Mouse (Mus musculus) retina, embryonic 14.5 days (tissue): ENCODE measurements around the gene Tln1.

Source experiments
- DNase-seq: peaks from one replicate; pipeline ENCODE4 v3.0.0-alpha.2; 2015; ENCODE audit warnings: low spot score

Tln1 gene

GRCm38 (mm10) chr4:43547160-43547559 lies 15.3 kb downstream of the Tln1 start:
- DNase-seq: no peak

GRCm38 (mm10) chr4:43546375-43547047 lies 16.0 kb downstream of the Tln1 start:
- no peak for DNase-seq

DNA sequence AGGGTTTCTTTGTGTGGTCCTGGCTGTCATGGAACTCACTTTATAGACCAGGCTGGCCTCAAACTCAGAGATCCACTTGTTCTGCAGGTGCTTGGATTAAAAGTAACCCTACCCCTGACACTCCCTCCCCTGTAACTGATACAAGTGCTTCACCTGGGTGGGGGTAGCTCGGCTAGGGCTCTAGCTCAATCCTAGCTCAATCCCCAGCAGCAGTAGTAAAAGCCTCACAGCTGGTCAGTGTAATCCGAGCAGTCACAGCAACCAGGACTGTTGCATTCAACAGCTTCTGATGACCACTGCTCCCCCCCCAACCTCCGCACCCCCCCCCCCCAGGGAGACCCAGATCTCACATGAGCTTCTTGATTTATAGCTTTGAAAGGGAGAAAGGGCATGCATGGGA lies 20.4 kb downstream of the Tln1 start:
- DNase-seq: no peak

- DNase-seq: no peak
Observed at GRCm38 (mm10) chr4:43536031-43536430, 26.5 kb downstream of the Tln1 start.

GRCm38 (mm10) chr4:43535628-43536027 lies 26.9 kb downstream of the Tln1 start:
- DNase-seq: no peak

DNA sequence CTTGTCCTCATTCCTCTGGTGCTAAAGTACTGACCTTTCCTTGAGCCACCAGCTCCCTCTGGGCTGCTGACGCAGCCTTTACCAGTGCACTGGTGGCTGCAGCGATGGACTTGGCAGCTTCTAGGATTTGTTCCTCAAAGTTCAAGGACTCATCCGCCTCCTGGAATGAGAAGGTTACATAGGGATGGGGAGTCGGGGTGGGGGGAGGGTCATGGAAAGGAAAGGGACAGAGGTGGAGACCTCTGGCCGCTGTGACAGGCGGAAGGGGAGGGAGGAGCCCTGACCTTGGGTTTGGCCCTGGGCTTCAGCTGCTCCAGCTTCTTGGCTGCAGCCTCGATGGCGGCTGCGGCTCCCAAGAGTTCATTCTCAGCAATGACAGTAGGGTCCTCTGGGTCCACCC lies 29.2 kb downstream of the Tln1 start:
- no peak for DNase-seq

DNA sequence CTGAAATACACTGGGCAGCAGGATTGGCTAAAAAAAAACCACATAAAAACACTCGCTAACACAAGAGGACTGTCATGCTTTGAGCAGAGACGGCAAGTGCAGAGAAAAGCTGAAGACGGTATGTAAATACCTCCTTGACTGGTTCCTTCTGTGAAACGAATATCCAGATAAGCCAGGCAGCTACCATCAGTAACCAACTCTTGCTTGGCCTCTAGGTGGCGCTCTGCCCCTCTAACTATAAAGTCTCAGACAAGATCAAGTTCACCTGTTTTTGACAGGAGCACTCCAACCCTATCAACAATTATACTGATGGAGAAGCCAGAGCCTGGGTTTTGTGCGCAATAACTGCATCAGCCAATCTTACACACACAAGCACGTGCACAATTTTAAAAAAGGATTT lies 31.9 kb downstream of the Tln1 start:
- peak; percentile 79 for DNase-seq

- DNase-seq: peak; percentile 31
Observed at GRCm38 (mm10) chr4:43530081-43530501, 32.4 kb downstream of the Tln1 start.

- no peak for DNase-seq
Observed at GRCm38 (mm10) chr4:43528487-43528886, 34.0 kb downstream of the Tln1 start.

- DNase-seq: no peak
Observed at GRCm38 (mm10) chr4:43527880-43528279, 34.6 kb downstream of the Tln1 start.

GRCm38 (mm10) chr4:43519956-43520355 lies 42.5 kb downstream of the Tln1 start:
- DNase-seq: peak; percentile 91

GRCm38 (mm10) chr4:43519551-43519950 lies 42.9 kb downstream of the Tln1 start:
- no peak for DNase-seq

- DNase-seq: no peak
Observed at GRCm38 (mm10) chr4:43515764-43516708, 46.5 kb downstream of the Tln1 start.

DNA sequence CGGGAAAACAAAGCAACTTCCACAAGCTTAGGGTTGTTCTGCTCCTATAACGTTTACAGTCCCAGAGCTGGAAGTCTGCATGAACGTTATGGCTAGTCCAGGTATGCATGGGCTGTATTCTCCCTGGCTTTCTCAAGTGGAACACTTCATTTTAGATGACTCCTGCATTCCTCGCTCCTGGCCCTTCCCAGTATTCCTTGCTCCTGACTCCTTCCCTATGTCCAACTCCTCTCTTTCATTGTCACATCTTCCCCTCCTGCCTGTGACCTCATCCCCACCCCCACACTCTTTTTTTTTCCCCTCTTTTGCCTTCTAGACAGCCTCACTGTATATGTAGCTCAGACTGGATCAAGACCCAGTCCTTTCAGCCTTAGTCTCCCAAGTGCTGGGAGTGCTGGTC lies 48.7 kb downstream of the Tln1 start:
- no peak for DNase-seq

DNA sequence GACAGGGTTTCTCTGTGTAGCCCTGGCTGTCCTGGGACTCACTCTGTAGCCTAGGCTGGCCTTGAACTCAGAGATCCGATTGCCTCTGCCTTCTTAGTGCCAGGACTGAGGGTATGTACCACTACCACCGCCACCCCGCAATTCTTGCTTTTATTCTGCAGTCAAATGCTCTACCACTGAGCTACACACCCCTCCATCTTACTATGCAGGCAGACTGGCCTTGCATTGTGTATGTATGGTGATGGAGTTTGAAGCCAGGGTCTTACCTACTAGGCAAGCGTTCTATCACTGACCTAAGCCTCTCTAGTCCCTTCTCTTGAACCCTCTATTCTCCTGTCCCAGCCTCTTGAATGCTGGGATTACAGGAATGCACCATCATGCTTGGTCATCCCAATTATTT lies 49.2 kb downstream of the Tln1 start:
- DNase-seq: no peak

- no peak for DNase-seq
Observed at GRCm38 (mm10) chr4:43512653-43513052, 49.8 kb downstream of the Tln1 start.

DNA sequence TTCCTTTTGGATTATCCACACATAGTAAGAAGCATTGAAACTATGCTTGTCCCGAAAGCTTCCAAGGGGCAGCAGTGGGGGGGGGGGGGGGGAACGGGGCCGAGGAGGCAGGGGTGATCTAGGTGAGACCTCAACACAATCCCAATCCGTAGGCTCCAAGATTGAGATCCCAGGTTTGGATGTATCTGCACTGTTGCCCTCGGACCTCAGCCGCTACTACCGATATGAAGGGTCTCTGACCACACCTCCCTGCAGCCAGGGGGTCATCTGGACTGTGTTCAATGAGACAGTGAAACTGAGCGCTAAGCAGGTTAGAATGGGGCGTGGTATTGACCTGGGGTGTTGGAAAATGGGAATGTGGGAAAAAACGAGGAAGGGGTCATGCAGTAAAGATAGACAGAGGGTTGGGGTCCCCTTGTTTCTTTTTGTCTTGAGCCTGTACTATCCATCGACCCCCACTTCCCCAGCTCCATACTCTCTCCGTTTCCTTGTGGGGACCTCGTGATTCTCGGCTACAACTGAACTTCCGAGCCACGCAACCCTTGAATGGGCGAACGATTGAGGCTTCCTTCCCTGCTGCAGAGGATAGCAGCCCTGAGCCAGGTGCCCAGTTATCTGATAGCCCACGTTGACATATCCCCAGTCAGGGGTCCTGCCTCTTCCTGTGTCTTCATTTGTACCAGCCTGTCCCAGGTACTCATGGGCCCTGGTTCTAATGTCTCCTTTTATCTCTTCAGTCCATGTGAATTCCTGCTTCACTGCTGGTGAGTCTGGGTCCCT lies 50.6 kb downstream of the Tln1 start:
- no peak for DNase-seq

- no peak for DNase-seq
Observed at GRCm38 (mm10) chr4:43509109-43509508, 53.4 kb downstream of the Tln1 start.

DNA sequence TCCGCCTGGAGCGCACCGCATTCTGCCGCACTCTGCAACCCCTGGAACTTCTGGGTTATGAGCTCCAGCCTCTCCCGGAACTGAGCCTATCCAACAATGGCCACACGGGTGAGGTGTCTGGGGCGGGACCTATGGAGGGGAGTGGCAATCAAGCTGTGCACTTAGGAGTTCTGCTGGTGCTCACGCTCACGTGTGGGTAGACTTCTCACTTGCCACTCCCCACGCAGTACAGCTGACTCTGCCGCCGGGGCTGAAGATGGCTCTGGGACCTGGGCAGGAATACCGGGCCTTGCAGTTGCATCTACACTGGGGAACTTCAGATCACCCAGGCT lies 53.9 kb downstream of the Tln1 start:
- DNase-seq: peak; percentile 65

DNA sequence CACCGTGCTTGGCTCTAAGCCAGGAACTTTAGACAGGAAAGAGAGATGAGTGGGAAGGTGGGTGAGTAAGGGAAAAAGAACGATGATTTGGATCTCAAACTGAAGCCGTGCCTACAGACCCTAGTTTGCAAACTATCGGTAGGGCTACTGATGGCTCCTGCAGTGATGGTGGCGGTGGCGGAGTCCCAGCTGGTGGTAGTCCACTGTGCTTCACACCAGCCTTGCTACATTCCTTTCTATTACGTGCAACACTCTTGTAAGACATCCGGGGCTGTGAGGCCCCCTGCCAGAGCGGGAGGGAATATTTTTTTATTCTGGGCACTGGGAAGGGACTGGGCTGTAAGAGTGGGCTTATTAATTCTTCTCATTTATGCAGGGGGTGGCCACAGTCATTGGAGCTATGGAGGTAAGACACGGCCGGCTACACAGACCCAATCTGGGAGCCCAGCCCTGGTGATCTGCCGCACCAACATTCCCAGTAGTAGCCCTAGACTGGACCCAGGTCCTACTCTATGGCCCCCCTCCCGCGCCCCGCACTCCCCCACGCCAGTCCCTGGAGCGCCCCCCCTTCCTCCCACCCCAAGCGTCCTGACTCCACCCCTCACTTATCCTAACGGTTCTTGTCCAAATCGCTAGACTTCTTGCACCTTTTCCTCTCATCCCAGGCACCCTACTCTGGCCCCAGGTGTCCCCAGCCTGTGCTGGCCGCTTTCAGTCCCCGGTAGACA lies 54.4 kb downstream of the Tln1 start:
- DNase-seq: no peak

DNA sequence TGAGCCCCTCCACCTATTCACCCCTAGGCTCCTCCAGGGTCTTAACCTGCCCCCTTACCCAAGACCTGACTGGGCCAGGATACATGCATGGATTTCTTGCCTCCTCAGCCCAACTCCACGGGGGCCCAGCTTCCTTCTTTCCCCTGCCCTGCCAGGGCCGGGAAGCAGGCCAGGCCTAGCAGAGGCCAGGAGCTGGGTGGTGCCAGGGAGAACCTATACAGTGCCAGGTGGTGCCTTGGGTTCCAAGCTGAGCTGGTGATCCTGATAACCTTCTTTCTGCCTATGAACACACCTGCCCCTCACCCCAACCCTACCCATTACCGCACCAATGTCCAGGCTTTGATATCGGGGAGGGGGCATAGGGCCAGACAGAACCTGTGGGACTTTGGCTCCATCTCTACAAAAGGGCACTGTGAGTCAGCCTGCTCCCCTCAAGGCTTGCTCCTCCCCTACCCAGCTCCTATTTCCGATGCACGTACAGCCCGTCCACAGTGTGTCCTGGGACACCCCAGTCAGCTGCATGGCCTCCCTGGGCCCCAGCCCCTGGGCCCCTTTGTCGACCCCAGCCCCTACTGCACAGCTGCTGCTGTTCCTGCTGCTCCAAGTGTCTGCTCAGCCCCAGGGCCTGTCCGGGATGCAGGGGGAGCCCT lies 55.8 kb downstream of the Tln1 start, which contains the start of gene Car9:
TSS of gene Car9 (plus strand) at position 431 of the 650 bp plus-strand sequence.
- no peak for DNase-seq
